Mouse (Mus musculus) testis, adult 2 months (tissue): ENCODE data around the gene Tfeb.

ENCODE experiments used
- CTCF ChIP-seq: fragments of 200-500 bp; IDR thresholded peaks from 2 replicates; pipeline ENCODE4 v1.5.1; 2012; ENCODE audit warnings: low read depth, mild to moderate bottlenecking, inconsistent platforms, low read length, moderate library complexity; ENCODE audit not compliant: control insufficient read depth, insufficient read depth, insufficient replicate concordance
- POLR2A ChIP-seq: fragments of 200-500 bp; IDR thresholded peaks from 2 replicates; pipeline ENCODE4 v1.6.1; 2012; ENCODE audit warnings: low read depth, mild to moderate bottlenecking, inconsistent platforms, low read length, moderate library complexity; ENCODE audit not compliant: control insufficient read depth

GRCm38 (mm10) chr17:47832501-47833028, 95.7 kb downstream of the Tfeb start:
- TF ChIP-seq CTCF (no peak), POLR2A (no peak)
